Mouse (Mus musculus) heart, adult 11 months (tissue): Measurements from ENCODE around the gene Arl10.

Source experiments
- DNase-seq: peaks from one replicate; pipeline ENCODE4 v3.0.0; 2022

Arl10 gene

DNA sequence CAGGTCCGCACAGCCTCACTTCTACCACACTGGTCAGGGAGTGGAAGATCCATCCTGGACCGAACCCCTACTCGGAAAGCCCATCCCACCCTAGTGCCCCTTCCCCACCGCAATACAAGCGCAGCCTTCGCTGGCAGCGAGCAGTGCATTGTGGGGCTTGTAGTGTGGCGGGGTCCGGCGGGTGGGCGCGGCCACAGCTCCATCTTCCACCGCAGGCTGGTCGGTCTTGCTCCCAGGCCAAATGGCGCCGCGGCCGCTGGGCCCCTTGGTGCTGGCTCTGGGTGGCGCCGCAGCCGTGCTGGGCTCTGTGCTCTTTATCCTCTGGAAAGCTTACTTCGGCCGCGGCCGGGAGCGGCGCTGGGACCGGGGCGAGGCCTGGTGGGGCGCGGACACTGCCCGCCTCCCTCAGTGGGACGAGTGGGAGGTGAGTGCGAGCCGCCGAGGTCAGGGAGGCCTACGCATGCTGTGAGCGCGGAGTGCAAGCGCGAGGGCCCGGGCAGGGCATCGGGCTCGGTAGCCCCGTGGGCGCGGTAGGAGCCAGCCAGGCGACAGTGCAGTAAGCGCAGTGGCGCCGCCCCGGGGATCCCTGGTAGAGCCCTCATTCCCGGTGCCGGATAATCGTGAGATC, at the start of gene Arl10:
Arl10 (plus strand) TSS at position 162 of the 628 bp plus-strand sequence.
- DNase-seq, result peak; percentile 98

DNA sequence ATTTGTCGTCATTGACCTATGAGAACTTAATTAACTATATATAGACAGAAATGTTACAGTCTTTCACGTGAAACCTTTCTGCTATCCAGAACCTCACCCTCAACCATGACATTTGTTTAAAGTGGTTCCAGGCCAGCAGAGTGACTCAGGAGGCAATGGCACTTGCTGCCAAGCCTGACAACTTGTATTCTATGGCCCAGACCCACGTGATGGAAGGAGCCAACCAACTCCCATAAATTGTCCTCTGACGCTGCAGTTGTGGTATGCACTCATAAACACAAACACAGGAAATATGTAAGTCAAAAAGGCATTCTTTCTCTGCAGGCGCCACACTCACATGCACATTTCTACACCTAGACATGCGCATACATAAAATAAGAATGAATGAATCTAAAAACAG, 47.7 kb upstream of the Arl10 start:
- DNase-seq, result no peak

DNA sequence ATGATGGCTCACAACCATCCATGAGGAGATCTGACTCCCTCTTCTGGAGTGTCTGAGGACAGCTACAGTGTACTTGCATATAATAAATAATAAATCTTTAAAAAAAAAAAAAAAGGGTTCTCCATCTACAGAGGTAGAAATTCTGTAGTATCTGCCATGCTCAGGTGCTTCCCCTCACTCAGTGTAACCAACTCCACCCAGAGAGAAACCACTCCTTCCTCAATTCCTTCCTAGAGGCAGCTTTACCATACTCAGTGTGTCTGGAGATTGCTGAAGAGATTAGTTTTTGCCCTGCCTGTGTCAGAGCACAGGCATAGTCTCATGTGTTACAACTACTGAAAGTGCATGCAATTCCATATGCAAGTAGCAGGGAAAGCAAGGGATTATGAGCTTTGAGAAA, 42.7 kb upstream of the Arl10 start:
- no peak for DNase-seq

DNA sequence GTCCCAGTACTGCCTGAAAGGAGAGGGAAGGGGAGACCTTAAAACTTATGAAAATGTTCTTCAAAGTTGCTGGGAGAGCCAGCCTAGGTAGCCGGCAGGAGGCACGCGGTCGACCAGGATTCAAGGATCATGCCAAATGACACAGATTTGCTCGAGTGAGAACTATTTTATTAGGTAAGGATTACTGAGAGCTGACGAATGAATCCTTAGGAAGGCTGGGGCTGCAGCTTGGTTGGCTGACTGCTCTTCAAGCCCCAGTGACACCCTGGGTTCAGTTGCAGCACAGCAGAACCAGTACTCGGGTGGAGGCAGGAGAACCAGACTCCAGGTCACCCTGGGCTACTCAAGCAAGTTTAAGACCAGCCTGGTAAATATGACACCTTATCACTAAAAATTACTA, 26.8 kb upstream of the Arl10 start:
- no peak for DNase-seq

DNA sequence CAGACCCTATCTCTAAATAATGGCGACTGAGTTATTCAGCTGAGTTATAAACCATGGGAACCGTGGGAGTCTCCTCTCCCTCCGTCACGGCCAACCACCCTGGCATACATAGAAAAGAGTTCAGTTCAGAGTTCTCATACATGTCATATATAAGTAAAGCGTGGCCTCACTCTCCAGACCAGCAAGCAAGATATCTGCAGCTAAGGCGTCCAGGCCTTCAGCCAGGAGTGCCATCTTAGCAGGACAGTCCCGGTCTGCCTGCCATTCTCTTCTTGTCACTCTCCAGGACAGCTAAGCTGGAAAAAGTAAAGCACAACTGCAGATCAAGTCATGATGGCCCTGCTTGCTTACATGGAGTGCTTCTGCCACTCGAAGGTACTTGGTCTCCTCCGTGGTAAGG, 18.6 kb upstream of the Arl10 start:
- DNase-seq, result peak; percentile 85

DNA sequence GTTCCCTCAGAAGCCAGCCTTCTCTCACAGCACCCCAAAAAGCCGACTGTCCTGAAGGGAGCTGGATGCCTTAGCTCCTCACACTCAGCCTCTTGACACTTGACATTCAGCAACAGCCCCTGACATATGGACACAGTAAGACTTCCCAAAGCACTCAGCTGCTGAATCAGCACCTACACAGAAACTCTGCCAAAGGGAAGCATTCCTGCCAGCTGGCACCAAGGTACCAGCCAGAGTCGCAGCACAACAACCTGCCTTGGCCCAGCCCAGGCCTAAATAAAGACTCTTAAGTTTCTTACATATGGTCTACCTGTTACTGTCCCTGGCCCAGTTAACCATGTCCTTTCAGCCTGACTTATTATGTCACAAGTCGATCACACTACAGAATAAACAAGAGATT, 18.0 kb upstream of the Arl10 start:
- DNase-seq, result peak; percentile 93

DNA sequence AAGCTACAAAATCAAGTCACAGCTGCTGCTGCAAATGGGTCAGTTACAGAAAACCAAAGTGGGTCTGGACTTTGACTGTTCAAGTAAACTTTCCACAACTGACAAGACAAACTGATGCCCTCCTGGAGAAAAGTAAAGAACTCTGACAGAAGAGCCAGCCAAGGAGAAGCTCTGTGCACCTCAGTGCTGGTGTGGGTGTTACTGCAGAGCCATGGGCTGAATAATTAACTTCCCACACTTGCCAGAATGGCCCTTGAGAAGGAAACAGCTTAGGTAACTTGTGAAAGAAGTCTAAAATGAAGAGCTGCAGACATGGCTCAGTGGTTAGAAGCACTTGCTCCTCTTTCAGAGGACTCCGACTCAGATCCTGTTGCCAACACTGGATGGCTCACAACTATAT, 17.2 kb upstream of the Arl10 start:
- peak; percentile 55 for DNase-seq

DNA sequence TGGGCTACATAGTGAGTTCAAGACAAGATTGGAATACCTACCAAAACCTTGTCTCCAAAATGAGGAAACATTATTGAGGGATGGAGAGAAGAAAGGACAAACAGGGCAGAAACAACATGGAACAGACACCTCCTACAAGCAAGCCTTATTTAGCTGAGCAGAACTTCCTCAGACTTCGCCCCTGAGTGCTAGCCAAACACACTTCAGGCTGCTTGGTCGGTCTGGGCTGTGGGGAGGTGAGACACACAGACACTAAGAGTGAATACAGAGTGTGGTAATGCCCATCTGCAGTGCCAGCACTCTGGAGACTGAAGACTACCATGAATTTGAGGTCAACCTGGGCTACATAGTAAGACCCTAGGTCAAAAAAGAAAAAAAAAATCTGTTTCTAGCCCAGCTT, 15.2 kb upstream of the Arl10 start:
- peak; percentile 71 for DNase-seq

DNA sequence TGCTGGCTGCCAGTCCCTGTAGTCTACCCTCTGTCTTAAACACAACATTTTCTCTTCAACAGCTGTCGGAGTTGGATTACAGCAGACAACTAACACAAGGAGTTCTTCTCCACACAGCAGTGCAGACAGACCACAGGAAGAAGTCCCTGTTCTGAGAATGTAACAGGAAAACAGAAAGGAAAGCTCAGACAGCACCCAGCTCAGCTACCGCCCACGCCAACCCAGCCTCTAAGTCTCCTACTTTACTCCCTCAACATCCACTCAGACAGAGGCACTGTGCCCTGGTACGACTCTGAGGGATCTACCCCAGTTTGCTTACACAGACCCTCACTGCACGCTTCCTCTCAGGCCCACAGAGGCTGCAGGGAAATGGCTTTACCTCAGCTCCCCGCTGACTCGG, 14.2 kb upstream of the Arl10 start:
- DNase-seq, result no peak

DNA sequence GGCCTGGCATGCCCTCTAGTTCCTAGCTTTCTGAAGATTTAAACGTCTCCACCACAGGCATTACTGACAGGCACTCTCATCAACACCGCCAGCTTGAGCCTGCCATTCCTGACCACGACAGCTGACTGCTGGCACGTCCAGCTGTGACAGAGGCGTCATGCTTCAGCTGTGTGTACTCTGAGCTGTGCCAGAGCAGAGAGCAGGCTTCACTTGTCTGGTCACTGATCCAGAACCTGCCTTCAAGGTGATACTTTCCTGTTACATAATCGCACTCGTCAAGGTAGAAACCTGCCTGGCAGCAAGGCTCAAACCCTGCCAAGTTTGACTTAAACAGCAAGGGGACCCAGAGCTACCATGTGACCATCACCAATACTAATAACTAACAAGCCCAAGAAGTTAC, 12.3 kb upstream of the Arl10 start:
- peak; percentile 88 for DNase-seq

DNA sequence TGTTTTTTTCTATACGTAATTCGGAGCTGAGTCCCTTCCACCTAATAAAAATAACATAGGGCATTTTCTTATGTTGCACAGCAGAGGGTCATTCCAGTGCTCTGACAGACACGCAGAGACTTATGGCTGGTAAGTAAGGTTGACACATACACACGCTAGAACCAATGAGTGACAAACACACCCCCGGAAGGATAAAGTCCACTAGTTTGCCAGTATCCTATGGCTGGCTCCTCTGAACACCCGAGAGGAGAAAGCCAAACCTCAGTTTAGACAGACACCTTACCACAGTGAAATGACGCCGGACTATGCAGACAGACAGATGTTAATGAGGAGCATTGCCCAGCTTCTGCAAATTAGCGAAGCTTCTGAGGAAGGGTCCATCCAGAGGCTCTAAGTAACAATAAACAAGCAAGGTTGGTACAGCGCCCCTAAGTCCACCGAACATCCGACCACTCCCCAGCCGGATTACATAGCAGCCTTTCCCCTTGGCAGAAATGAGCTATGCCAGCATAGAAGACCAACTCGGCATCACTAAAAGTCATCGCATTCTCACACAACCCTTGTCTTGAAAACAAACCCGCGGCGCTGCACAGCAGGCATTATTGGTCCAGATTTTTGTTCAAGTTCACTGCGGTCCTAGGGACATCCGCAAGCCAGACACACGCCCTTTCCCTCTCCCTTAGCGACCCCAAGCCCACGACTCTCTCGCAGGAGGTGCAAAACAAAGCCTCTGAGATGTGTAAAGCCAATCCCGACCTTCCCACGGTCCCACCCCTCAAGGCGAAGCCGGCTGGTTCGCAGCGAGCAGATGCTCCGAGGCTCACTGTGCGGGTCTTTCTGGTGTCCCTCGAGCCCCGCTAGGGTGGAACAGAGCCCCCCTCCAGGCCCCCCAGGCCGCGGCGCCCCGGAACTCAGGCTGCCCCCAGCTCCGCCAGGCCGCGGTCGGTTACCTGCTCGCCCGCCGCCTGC, 10.3 kb upstream of the Arl10 start:
- no peak for DNase-seq

DNA sequence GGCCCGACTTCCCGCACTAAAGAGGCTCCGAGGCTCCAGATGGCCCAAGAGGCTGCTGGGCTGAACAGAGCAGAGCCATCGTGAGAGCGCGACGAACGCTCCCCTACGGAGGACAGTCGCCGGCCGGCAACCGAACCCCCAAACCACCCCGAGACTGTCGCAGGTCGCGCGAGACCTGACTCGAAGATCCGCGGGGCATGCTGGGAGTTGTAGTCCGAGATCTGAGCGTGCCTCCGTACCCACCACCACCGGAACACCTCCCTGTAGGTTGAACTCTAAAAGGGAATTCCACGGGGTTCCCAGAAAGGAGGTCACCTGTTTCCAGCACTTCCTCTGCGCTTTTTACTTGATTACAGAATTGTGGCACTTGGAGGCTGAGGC, 9.6 kb upstream of the Arl10 start, which contains the start of gene 4833439L19Rik:
4833439L19Rik (minus strand) TSS at position 235 of the 381 bp plus-strand sequence.
- DNase-seq, result peak; percentile 99

DNA sequence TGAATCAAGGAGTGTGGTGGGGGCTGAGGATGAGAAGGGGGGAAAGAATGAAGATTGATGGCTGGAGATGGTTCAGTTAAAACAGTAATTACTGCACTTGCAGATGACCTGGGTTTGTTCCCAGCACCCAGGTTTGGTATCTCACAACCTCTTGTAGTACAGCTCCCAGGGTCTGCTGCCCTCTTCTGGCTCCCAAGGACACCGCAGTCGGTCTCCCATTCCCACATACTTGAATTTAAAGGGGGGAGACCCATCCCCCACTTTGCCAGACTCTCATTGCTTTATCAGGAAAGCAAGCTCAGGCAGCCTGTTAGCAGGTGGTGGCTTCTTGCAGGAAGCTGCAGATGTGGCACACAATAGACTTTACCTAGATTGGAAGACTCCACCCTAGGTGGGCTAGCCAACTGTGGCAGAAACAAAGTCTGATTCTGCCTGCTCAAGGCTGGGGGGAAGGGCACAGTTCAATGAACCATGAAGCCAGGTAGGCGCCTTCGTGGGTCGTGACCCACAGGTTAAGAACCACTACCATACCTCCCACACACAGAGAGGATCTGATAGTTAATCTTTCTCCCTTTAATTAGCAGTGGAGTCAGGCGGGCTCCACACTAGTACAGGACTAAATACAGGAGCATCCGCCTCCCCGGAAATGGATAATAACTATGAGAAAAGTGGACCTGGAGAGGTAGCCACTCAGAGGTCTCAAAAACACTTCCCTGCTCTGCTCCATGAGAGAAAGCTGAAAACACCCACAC, 9.0 kb upstream of the Arl10 start:
- peak; percentile 95 for DNase-seq

DNA sequence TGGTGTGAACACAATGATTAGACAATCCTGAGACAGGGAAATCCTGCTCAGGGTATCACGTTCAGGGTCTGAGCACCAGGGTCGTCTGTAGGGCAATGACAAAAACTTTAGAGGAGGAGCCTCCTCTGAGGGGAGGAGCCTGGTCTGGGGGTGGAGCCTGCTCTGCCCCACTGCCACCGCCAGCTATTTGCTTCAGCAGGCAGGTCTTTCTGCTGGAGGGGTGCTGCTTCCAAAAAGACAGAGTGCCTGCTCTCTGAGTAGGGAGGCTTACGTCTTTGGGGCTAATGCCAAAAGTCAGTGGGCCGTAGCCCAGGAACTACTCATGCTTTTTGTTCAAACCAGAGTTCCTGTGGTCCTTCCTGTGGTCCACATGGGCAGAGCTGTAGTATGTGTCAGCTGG, 6.4 kb upstream of the Arl10 start:
- DNase-seq, result no peak

DNA sequence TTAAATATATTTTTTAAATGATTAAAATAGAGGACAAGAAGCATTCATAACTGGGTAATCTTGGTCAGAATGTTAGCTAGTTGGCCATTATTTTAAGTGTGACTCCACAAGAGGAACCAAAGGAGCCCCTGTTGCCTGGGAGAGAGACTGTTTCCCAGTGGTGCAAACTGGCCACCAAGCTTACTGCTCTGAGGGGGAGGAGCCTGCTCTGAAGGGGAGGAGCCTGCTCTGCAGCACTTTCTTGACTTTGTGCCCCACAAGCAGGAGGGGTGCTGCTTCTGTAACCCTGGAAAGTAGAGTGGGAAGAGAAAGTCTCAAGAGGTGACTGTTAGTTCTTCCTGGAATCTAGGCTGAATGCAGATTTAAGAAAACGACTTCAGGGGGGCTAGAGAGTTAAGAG, 5.5 kb upstream of the Arl10 start:
- no peak for DNase-seq

DNA sequence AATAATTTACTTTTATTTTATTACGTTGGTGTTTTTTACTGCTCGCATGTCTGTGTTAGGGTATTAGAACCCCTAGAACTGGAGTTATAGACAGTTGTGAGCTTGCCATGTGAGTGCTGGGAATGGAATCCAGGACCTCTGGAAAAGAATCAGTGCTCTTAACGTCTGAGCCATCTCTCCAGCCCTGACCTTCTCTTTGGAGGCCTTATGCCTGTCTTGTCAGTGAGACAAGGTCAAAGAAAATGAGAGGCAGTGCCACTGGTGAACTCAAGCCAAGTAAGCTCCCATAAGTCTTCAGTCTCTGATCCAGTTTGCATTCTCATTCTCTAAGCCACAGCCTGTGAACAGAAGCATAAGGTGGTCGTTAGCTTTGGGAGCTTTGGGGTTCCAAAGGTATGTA, 4.1 kb upstream of the Arl10 start:
- no peak for DNase-seq

DNA sequence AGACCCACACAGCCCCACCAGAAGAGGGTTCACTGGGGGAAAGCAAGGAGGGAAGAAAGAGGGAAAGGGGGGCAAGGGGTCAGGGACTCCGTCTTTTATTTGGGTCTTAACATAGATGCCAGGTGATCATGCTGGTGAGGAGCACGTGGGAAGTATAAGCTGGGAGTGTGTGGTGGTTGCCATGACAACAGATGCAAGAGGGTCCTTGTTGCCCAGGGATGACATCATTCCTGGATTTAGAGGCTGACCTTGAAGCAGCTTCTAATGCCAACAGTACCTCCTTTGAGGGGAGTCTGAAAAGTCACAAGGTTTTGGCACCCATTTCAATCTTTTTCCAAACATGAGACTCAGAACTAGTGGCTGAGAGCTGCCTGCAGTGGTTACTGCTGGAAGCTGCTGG, 3.2 kb upstream of the Arl10 start:
- no peak for DNase-seq

DNA sequence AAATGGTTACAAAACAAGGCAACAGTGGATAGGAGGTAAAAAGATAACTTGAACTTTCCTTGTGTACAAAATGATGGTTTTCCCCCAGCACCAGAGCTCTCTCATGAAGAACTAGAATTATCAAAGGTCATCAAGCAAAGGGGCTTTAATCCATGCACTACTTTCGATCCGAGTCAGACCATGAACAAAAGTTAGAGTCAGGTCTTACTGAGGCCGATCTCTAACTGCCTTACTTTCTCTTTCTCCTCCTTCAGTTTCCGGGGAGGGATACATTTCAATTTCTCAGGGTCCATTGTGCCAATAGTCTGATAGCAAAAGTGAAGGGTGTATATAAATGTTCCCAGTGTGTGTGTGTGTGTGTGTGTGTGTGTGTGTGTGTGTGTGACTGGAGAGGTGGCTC, 2.2 kb upstream of the Arl10 start:
- DNase-seq, result no peak

DNA sequence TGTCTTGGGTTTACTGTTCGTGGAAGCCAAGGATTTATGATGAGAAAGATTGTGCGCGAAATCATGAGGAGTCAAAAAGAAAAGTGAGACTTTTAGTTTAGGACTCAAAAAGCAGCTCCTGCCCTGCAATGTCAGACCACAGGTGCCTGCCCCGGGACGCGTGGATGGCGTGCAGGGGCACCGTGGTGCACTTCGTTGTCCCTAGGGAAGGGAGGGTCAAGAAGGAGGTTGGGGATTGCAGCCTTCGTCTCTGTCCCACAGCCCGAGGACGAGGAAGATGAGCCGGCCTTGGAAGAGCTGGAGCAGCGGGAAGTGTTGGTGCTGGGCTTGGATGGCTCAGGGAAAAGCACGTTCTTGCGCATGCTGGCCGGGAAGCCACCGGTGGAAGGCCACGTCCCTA, 674 bp downstream of the Arl10 start:
- DNase-seq, result peak; percentile 93

DNA sequence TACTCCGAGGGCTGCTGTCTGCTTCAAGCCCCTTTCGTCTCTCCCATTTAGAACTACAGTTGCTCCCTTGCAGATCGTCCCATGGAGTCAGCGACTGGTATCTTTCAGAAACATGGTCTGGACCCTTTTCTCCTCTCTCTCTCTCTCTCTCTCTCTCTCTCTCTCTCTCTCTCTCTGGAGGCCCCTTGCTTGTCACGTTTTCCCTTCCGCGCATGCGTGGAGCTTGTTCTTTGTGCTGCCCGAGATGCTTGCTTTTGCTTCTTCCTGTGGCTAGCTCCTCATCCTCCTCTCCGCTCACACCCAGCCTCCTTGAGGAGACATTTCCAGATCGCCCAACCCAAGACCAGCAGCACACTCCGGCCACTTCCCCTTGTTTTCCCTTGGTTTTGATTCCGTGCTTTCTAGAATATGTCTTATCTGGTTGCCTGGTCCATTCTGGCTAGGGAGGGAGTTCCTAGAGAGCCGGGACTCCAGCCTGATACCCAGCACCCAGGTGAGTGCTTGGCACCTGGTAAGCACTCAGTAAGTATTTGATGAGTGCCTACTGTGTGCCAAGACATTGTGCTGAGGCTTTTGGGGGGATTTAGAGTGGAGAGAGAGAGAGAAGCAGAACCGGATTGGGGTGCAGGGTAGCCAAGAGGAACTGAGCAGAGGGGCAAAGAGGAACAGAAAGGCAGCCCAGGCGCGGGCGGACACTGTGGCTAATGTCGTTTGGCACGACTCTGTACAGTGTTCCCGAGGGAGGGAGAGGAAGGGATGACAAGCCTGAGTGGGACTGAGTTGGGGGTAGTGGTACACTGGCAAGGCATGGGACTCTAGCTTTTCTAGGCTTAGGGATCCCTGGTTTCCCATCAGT, 3.1 kb downstream of the Arl10 start:
- peak; percentile 97 for DNase-seq

DNA sequence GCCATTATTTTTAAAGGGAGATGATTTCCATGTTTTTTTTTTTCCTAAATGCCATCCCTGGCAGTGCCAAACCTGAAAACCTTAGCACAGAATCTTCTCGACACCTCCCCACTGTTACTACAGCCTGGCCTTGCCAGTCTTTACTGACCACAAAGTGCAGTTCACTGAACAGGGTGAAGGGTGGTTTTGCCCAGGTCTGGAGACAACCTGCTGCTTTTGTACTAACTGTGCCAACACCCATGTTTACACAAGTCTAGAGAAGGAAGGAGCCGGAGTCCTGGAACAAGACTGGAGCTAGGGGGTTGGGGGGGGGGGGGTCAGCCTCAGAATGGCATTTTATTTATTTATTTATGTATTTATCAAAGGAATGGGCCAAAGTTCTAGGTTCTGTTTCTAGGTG, 6.6 kb downstream of the Arl10 start:
- no peak for DNase-seq

DNA sequence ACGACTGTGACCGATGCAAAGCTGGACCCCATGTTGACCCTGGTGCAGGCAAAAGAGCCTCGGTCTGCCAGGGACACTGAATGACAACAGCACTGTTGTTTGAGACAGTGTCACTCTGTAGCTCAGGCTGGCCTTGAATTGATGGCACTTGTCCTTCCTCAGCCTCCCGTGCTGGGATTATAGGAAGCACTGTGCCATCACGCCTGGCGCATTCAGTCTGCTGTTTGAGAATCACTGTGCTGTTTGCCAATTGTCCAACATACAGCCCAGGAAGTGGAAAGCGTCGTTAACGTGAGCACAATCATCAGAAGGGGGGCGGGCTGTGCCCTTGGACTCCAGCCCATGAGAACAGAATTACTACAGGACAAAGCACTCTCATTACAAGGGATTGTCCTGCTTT, 7.3 kb downstream of the Arl10 start:
- peak; percentile 91 for DNase-seq

DNA sequence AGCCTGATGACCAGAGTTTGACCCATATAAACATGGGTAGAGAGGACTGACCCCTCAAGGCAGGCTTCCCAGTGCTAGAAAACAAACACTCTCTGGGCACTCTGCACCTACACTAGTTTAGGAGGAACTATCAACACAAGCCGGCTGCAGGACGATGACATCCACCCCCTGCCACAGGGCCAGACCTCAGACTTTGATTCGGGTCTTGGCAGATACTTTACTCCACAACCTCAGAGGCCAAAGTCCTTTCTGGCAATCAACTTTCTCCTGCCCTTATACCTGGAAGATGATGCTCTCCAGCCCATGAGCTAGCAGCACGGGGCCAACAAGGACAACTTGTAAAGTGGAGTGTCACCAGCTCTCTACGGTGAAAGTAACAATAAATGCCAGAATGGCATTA, 8.0 kb downstream of the Arl10 start:
- DNase-seq, result peak; percentile 84
